Mouse (Mus musculus) embryonic fibroblast, embryonic 13.5 days (primary cell): ENCODE measurements around the gene B4galnt4.

Source experiments
- CTCF ChIP-seq: IDR thresholded peaks from 2 replicates; pipeline ENCODE4 v1.5.1; 2011; ENCODE audit warnings: mild to moderate bottlenecking, control low read depth, low read length, moderate library complexity, borderline replicate concordance; ENCODE audit not compliant: insufficient read depth
- POLR2A ChIP-seq: IDR thresholded peaks from 2 replicates; pipeline ENCODE4 v1.6.1; 2011; ENCODE audit warnings: low read depth, mild to moderate bottlenecking, control low read depth, low read length, moderate library complexity

DNA sequence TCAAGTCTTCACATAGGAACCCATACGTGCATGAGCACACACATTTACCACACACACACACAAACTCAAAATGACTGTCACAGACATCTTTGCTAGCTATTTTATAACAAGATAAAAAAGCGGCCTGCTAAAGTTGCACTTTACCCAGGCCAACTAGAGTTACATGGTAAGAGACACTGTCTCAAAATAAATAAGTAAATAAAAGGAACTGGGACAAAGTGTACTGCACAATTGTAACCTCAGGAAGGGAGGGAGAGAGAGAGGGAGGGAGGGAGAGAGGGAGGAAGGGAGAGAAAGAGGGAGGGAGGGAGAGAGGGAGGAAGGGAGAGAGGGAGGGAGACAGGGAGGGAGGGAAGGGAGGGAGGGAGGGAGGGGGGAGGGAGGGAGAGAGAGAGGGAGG is 8.5 kb upstream of the B4galnt4 start:
- no peak for TF ChIP-seq CTCF
- no peak for TF ChIP-seq POLR2A
